Mouse (Mus musculus): Measurements from ENCODE around the gene Wnt3. TPM values are rescaled to one million over a fixed set of nuclear protein-coding genes. Genes with fewer than 3 reads are reported as not detected.

Gene Wnt3
- polyA plus RNA-seq (2017; shearing (Covaris generic)) = 4.7 TPM

GRCm38 (mm10) chr11:103773387-103774227 lies at the start of gene Wnt3:
Wnt3 (plus strand) TSS chr11:103774150.

GRCm38 (mm10) chr11:103749306-103750089 lies 24.5 kb upstream of the Wnt3 start, which contains the start of gene Wnt9b:
Wnt9b (minus strand) TSS chr11:103749821.

Other genes starting within 250 kb of the Wnt3 start
- gene Gm884, start 153.0 kb upstream of the Wnt3 start, polyA plus RNA-seq (2017; shearing (Covaris generic)) = not detected
- gene Lyzl6, start 135.3 kb upstream of the Wnt3 start, polyA plus RNA-seq (2017; shearing (Covaris generic)) = not detected
- gene Rprml, start 124.6 kb upstream of the Wnt3 start, polyA plus RNA-seq (2017; shearing (Covaris generic)) = not detected
- 133 TPM for gene Gosr2, start 76.3 kb upstream of the Wnt3 start, polyA plus RNA-seq (2017; shearing (Covaris generic))
- gene Wnt9b, start 24.3 kb upstream of the Wnt3 start, polyA plus RNA-seq (2017; shearing (Covaris generic)) = not detected
- gene Nsf, start 179.9 kb downstream of the Wnt3 start, polyA plus RNA-seq (2017; shearing (Covaris generic)) = 111 TPM
- 20.7 TPM for gene Arf2, start 192.6 kb downstream of the Wnt3 start, polyA plus RNA-seq (2017; shearing (Covaris generic))

Data from CD4-positive, CD25-positive, alpha-beta regulatory T cell, adult 9 weeks (primary cell).